14 mouse cellular contexts compared by ENCODE assay signal in genomic region chr12:101014549-101015164, GRCm38 (mm10). TPM values are rescaled to one million over a fixed set of nuclear protein-coding genes. Genes with fewer than 3 reads are reported as not detected.
DNase-seq lines count a peak whose midpoint lies in the region; ATAC-seq lines count a peak whose summit lies in the region.
"Had no signal": no experiment of that assay in that cellular context is flagged by ENCODE, and none has a peak within 500 bp of the region (broad histone marks: within the 10 kb centered on the region; RNA-seq: fewer than 3 reads in every experiment).

No protein-coding gene starts in this region.

- no peaks in the 10 kb centered on the region for H3K9me3 ChIP-seq in kidney, embryonic 15.5 days (replicated peaks)
- no peaks in the 10 kb centered on the region for H3K9me3 ChIP-seq in forebrain, embryonic 16.5 days (ENCODE audit: control insufficient read depth, low read length)
- H3K9me3 ChIP-seq: heart, embryonic 13.5 days; limb, embryonic 10.5 days had no signal

- no peak for DNase-seq in kidney, postnatal 36 days
- DNase-seq in MEL-GATA-1-ER (ENCODE audit: extremely low read depth, low read depth): peak; percentile 70
- DNase-seq in right cerebral cortex, postnatal 4 days: no peak
- DNase-seq in cerebellum, adult 8-10 months: no peak
- DNase-seq in heart, postnatal 4 days: no peak
- DNase-seq: embryo, embryonic 11 days; thymus, postnatal 14 days had no signal

- ATAC-seq in kidney, embryonic 15.5 days (replicated peaks; ENCODE audit: low FRiP score): no peak
- peak; percentile 13; the same call in 1 of the 2 replicates for ATAC-seq in forebrain, embryonic 16.5 days
- ATAC-seq in megakaryocyte progenitor cell, adult 5-6 weeks (replicated peaks; ENCODE audit: poor library complexity): peak; percentile 19
- ATAC-seq: inflammation-experienced regulatory T-cells, adult 6 months had no signal

- WGBS in kidney, embryonic 15.5 days: 45% methylated on average over 10 of the region's 10 CpGs
- WGBS in forebrain, embryonic 16.5 days: 31% methylated on average over 10 of the region's 10 CpGs

- H3K27me3 ChIP-seq in kidney, embryonic 15.5 days: no peaks in the 10 kb centered on the region
- H3K27me3 ChIP-seq in forebrain, embryonic 16.5 days (replicated peaks; ENCODE audit: control insufficient read depth, insufficient read depth, low read length): no peaks in the 10 kb centered on the region
- H3K27me3 ChIP-seq: megakaryocyte, embryonic 14.5 days had no signal

- peak overlapping the region; percentile 76 for H3K27ac ChIP-seq in kidney, embryonic 15.5 days
- peak overlapping the region; percentile 4; the same call in 1 of the 2 replicates for H3K27ac ChIP-seq in forebrain, embryonic 16.5 days (ENCODE audit: low read length)
- H3K27ac ChIP-seq: heart, embryonic 13.5 days had no signal

- H3K4me3 ChIP-seq in kidney, embryonic 15.5 days (replicated peaks): no peak overlapping the region
- H3K4me3 ChIP-seq in forebrain, embryonic 16.5 days (replicated peaks; ENCODE audit: low read length): no peak overlapping the region
- H3K4me3 ChIP-seq: heart, embryonic 13.5 days; limb, embryonic 10.5 days had no signal

- H3K4me1 ChIP-seq in kidney, embryonic 15.5 days: peaks cover 96% of the 10 kb centered on the region
- H3K4me1 ChIP-seq in forebrain, embryonic 16.5 days (replicated peaks; ENCODE audit: control insufficient read depth, insufficient read depth, low read length): peaks cover 53% of the 10 kb centered on the region

- H3K4me2 ChIP-seq in kidney, embryonic 15.5 days: 0 out of 2 replicates have a peak overlapping the region, but pooled peaks have one; percentile 9
- no peak overlapping the region for H3K4me2 ChIP-seq in forebrain, embryonic 16.5 days (ENCODE audit: low read length)
- H3K4me2 ChIP-seq: heart, embryonic 13.5 days had no signal

- H3K9ac ChIP-seq in kidney, embryonic 15.5 days: no peak overlapping the region
- H3K9ac ChIP-seq in forebrain, embryonic 16.5 days (replicated peaks; ENCODE audit: low read depth, low read length): no peak overlapping the region
- H3K9ac ChIP-seq: heart, embryonic 13.5 days had no signal

- H3K36me3 ChIP-seq in kidney, embryonic 15.5 days: no peaks in the 10 kb centered on the region
- no peaks in the 10 kb centered on the region for H3K36me3 ChIP-seq in forebrain, embryonic 16.5 days (ENCODE audit: control insufficient read depth, insufficient read depth)
- H3K36me3 ChIP-seq: heart, embryonic 13.5 days had no signal

RNA-seq across cellular contexts. Expression of gene Ccdc88c, which starts 14.2 kb away (rescaled TPM):
- polyA plus RNA-seq in kidney, embryonic 15.5 days (2015; fragmentation: Nextera tagmentation; extraction: Ambion mirVana): 12.5 and 12.7 TPM in 2 replicates
- 18.1 and 20.7 TPM in 2 replicates for polyA plus RNA-seq in forebrain, embryonic 16.5 days (2015; fragmentation: Nextera tagmentation; extraction: Ambion mirVana)
- 29.2 and 42.9 TPM in 2 replicates for total RNA-seq in megakaryocyte progenitor cell, adult 5-6 weeks (2015)
- 78.9 and 97.7 TPM in 2 replicates for total RNA-seq in megakaryocyte progenitor cell, adult 5-6 weeks (2017)
- 10 to 100 TPM; 10.9 to 11.4 TPM for total RNA-seq in heart, postnatal 4 days (2021)
